Mouse (Mus musculus) midbrain, embryonic 13.5 days (tissue): Measurements from ENCODE around the gene Smim27. TPM values are rescaled to one million over a fixed set of nuclear protein-coding genes. Genes with fewer than 3 reads are reported as not detected.

Source experiments
- ATAC-seq: fragments of 200-750 bp; cut with Nextera tagmentation; 2 replicates; pipeline ENCODE4 v1.8.0; 2017; ENCODE audit warnings: mild to moderate bottlenecking, moderate TSS enrichment, moderate library complexity
- H3K27ac ChIP-seq: fragments of 300-500 bp; sonication (generic); 2 replicates; pipeline ENCODE4 v1.5.1; 2015; ENCODE audit warnings: inconsistent platforms, mild to moderate bottlenecking, moderate library complexity
- H3K27me3 ChIP-seq: fragments of 300-500 bp; sonication (generic); 2 replicates; pipeline ENCODE4 v1.6.1; 2015; ENCODE audit warnings: mild to moderate bottlenecking, inconsistent platforms
- H3K36me3 ChIP-seq: fragments of 300-500 bp; sonication (generic); 2 replicates; pipeline ENCODE4 v1.6.1; 2015; ENCODE audit warnings: mild to moderate bottlenecking, inconsistent platforms
- H3K4me1 ChIP-seq: fragments of 300-500 bp; sonication (generic); replicated peaks from 2 replicates; pipeline ENCODE4 v1.6.1; 2015; ENCODE audit warnings: inconsistent platforms
- H3K4me2 ChIP-seq: fragments of 300-500 bp; sonication (generic); replicated peaks from 2 replicates; pipeline ENCODE4 v1.6.1; 2015; ENCODE audit warnings: moderate library complexity, mild to moderate bottlenecking, inconsistent platforms
- H3K4me3 ChIP-seq: fragments of 300-500 bp; sonication (generic); replicated peaks from 2 replicates; pipeline ENCODE4 v1.5.1; 2015; ENCODE audit warnings: mild to moderate bottlenecking, inconsistent platforms
- H3K9ac ChIP-seq: fragments of 300-500 bp; sonication (generic); replicated peaks from 2 replicates; pipeline ENCODE4 v1.6.1; 2015; ENCODE audit warnings: mild to moderate bottlenecking, inconsistent platforms
- H3K9me3 ChIP-seq: fragments of 300-500 bp; sonication (generic); 2 replicates; pipeline ENCODE4 v1.6.1; 2016; ENCODE audit warnings: mild to moderate bottlenecking, inconsistent platforms
- WGBS: fragments of 180-500 bp; shearing (Covaris S2); methylation state at CpG from one replicate; pipeline ENCODE4 v1.1.7; 2015; 5-methylcytosine and 5-hydroxymethylcytosine counted together
- polyA plus RNA-seq: library from polyadenylated mRNA; unstranded; fragments of >200 nt; fragmentation: Nextera tagmentation; extraction: Ambion mirVana; gene quantifications from 2 replicates; pipeline ENCODE4 v1.2.1, GENCODE M21; 2015

Gene Smim27
- polyA plus RNA-seq, 1 experiment from 2014 or later: 20.9 TPM

DNA sequence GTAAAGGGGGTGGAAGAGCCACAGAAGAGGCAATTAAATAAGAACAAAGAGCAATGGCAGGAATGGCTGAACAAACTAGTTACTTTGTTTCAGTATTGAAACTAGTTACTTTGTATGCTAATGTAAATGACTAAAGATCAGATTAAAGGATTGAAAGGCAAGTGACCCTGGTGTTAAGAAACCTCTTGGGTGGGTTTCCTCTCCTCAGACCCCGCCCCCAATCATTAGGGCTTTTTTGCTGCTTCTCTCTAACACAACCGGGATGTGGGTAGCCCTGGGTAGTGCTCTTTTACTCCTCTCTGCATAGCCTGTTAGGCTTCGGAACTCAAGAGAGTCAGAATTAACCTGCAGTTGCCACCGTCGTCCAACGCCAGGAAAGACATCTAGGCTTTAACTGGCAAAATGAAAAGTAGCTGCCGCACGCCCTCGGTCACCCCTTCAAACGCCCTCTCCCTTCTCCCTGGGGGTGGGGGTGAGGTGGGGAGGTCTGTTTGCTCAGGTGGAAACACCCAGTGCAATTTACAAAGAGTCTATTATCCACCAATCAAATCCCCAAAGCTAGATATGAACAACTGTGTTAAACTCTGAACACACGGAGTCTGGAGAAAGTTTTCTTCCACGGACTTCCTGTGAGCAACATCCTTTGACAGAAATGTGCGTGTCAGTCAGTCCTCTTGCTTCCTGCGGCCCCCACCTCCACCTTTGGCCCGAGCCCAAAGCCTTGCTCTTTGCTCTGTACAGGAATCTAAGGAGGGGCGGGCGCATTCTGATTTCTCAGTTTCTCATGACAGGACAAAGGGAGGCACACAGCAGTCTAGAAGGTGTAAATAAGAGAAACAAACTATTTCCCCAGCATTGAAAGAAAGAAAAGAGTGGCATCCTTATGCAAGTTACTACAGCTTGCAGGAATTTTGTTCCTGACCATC, 30.6 kb upstream of the Smim27 start:
- no peak overlapping the region for H3K27ac ChIP-seq
- no peaks in the 10 kb centered on the region for H3K36me3 ChIP-seq
- no peaks in the 10 kb centered on the region; the same call in 1 of the 2 replicates for H3K27me3 ChIP-seq
- H3K4me1 ChIP-seq: peaks cover 19% of the 10 kb centered on the region
- H3K4me2 ChIP-seq: peak overlapping the region; percentile 78
- peak overlapping the region; percentile 64 for H3K9ac ChIP-seq
- whole genome bisulfite sequencing: 2% methylated on average over 17 of the region's 17 CpGs
- H3K4me3 ChIP-seq: peak overlapping the region; percentile 47
- peak; percentile 64 for ATAC-seq
- no peaks in the 10 kb centered on the region for H3K9me3 ChIP-seq

DNA sequence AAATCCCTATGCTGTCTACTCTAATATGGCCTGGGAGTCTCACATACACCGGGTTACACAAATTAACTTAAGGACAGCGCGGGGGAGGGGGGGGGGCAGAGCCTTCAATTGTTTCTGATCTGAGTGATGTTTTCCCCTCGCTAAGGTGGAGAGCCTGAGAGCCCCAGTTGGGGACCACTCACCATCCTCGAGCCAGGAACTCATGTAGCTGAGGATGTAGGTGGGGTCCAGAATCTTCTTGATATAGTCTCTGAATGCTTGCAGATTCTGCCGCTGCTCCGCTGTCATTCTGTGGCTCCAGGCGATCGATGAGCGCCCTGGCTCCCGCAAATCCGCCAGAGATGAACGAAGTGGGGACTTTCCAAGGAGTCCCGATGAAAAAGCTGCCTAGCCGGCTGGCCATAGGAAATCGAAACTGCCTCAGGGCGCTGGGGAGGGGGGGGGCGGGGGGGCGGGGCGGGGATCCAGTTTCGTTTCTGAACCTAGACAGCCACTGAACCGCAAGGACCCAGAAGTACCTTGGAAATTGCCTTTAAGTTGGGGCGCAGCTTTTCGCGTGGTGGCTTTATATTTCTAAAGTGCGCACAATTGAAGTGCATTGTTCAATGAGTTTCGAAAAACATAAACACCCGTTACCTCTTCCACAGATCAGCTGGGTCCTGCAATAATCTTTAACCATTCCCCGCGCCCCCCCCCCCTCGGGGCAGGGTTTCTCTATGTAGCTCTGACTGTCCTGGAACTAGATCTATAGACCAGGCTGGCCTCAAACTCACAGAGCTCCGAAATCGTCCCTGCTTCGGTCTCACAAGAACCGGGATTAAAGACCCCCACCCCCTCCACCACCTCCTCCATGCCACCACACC, 29.7 kb upstream of the Smim27 start, which contains the start of gene Ddx58:
Gene Ddx58, minus strand, starts transcription at position 420 of the 863 bp plus-strand sequence.
- WGBS: 4% methylated on average over 35 of the region's 35 CpGs
- peak within 1 kb of the TSS; percentile 78 for H3K4me2 ChIP-seq
- no peaks in the 10 kb centered on the region for H3K36me3 ChIP-seq
- H3K9me3 ChIP-seq: no peaks in the 10 kb centered on the region
- H3K9ac ChIP-seq: peak within 1 kb of the TSS; percentile 64
- peaks cover 19% of the 10 kb centered on the region for H3K4me1 ChIP-seq
- H3K27me3 ChIP-seq: no peaks in the 10 kb centered on the region; the same call in 1 of the 2 replicates
- H3K27ac ChIP-seq: no peak within 1 kb of the TSS
- ATAC-seq: peak; percentile 76
- H3K4me3 ChIP-seq: peak within 1 kb of the TSS; percentile 47

DNA sequence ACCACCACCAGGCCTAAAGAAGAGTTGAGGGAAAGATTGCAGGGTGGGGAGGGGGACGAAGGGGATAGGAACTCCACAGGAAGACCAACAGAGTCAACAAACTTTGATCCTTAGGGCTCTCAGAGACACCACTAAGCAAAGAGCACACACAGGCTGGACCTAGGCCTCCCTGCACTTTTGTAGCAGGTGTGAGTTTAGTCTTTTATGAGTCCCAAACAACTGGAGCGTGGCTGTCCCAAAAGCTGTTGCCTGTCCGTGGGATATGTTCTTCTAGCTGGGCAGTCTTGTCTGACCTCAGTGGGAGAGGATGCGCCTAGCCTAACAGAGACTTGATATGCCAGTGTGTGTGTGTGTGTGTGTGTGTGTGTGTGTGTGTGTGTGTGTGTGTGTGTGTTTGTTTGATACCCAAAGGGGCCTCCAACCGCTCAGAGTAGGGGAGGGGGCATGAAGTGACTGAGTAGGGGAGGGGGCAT, 29.1 kb upstream of the Smim27 start:
- peak overlapping the region; percentile 47 for H3K4me3 ChIP-seq
- H3K27me3 ChIP-seq: no peaks in the 10 kb centered on the region; the same call in 1 of the 2 replicates
- H3K4me2 ChIP-seq: peak overlapping the region; percentile 78
- peak; percentile 29; the same call in 1 of the 2 replicates for ATAC-seq
- 48% methylated on average over 5 of the region's 5 CpGs for WGBS
- no peaks in the 10 kb centered on the region for H3K9me3 ChIP-seq
- H3K4me1 ChIP-seq: peaks cover 19% of the 10 kb centered on the region
- H3K9ac ChIP-seq: no peak overlapping the region
- H3K27ac ChIP-seq: no peak overlapping the region
- H3K36me3 ChIP-seq: no peaks in the 10 kb centered on the region

DNA sequence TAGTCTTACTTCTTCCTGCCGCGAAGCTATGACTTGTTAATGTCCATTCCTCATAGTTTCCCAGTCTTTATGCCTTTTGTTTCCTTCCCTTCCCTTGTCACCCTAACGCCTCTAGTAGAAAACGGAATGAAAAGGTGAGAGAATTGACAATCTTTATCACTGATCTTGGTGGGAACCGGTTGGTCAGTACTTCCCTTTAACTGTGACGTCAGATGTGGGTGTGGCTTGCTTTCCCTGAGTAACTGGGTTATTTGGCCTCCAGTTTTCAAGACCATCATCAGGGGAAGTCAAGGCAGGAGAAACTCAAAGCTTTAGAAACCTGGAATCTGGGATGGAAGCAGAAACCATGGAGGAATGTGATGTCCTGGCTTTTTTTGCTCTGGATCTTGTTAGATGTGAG, 27.5 kb upstream of the Smim27 start:
- no peaks in the 10 kb centered on the region for H3K36me3 ChIP-seq
- no peak for ATAC-seq
- no peak overlapping the region for H3K9ac ChIP-seq
- WGBS: 57% methylated on average over 6 of the region's 6 CpGs
- H3K27ac ChIP-seq: no peak overlapping the region
- H3K4me2 ChIP-seq: no peak overlapping the region
- no peak overlapping the region for H3K4me3 ChIP-seq
- H3K4me1 ChIP-seq: peaks cover 19% of the 10 kb centered on the region
- no peaks in the 10 kb centered on the region for H3K9me3 ChIP-seq
- H3K27me3 ChIP-seq: no peaks in the 10 kb centered on the region; the same call in 1 of the 2 replicates

DNA sequence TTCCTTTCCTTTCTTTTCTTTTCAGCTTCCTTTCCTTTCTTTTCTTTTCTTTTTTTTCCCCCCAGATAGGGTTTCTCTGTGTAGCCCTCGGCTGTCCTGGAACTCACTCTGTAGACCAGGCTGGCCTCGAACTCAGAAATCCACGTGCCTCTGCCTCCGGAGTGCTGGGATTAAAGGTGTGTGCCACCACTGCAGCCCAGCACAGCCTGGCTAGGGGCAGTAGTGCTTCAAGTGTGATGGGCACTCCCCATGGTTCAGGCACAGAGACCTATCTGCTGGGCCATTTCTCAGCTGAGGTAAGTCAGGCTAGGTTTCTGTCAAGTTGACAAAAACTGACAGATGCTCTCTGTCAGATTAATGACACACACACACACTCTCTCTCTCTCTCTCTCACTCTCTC, 26.4 kb upstream of the Smim27 start:
- H3K4me3 ChIP-seq: no peak overlapping the region
- H3K4me1 ChIP-seq: peaks cover 19% of the 10 kb centered on the region
- WGBS: 83% methylated on average over 4 of the region's 4 CpGs
- H3K9ac ChIP-seq: no peak overlapping the region
- H3K9me3 ChIP-seq: no peaks in the 10 kb centered on the region
- H3K27me3 ChIP-seq: no peaks in the 10 kb centered on the region; the same call in 1 of the 2 replicates
- H3K27ac ChIP-seq: no peak overlapping the region
- no peak for ATAC-seq
- no peaks in the 10 kb centered on the region for H3K36me3 ChIP-seq
- no peak overlapping the region for H3K4me2 ChIP-seq

DNA sequence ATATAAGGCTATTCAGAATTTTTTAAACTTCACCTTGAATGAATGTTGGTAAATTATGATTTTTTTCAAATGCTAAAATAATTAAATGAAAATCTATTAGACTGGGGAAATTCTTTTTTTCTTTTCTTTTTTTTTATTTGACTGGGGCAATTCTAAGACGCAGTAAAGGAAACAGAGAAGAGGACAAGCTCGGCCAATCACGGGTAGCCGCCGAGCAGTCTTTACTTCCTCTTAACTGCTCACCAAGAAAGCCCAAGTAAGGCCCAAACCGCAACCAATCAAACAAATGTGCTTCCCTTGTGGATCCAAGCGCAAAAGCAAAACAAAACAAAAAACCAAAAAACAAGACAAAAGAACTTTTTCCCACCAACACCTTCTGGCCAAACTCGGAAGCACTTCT, 25.3 kb upstream of the Smim27 start:
- H3K9ac ChIP-seq: no peak overlapping the region
- H3K4me2 ChIP-seq: no peak overlapping the region
- no peaks in the 10 kb centered on the region for H3K9me3 ChIP-seq
- no peak overlapping the region for H3K27ac ChIP-seq
- peaks cover 12% of the 10 kb centered on the region for H3K4me1 ChIP-seq
- ATAC-seq: no peak
- WGBS: 85% methylated on average over 8 of the region's 8 CpGs
- H3K27me3 ChIP-seq: no peaks in the 10 kb centered on the region
- H3K4me3 ChIP-seq: no peak overlapping the region
- no peaks in the 10 kb centered on the region for H3K36me3 ChIP-seq

DNA sequence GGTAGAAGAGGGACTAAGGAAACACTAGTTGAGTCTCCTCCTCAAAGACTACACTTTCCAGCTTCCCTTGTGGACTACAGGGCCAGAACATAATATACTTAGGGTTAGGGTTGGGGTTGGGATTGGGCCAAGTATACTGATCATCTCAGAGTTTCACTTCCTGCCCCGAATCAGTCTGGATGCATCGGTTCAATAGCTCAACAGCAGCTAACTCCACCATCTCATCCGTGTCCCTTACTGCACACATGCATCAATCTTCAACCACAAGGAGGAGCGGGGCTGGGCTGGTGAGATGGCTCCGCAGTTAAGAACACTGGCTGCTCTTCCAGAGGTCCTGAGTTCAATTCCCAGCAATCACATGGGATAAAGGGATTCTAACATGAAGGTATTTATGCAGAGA, 18.4 kb upstream of the Smim27 start:
- H3K4me3 ChIP-seq: no peak overlapping the region
- no peak overlapping the region for H3K9ac ChIP-seq
- no peak for ATAC-seq
- H3K4me1 ChIP-seq: no peaks in the 10 kb centered on the region
- no peak overlapping the region for H3K27ac ChIP-seq
- H3K9me3 ChIP-seq: no peaks in the 10 kb centered on the region
- 90% methylated on average over 5 of the region's 5 CpGs for whole genome bisulfite sequencing
- H3K4me2 ChIP-seq: no peak overlapping the region
- H3K27me3 ChIP-seq: no peaks in the 10 kb centered on the region
- H3K36me3 ChIP-seq: no peaks in the 10 kb centered on the region

DNA sequence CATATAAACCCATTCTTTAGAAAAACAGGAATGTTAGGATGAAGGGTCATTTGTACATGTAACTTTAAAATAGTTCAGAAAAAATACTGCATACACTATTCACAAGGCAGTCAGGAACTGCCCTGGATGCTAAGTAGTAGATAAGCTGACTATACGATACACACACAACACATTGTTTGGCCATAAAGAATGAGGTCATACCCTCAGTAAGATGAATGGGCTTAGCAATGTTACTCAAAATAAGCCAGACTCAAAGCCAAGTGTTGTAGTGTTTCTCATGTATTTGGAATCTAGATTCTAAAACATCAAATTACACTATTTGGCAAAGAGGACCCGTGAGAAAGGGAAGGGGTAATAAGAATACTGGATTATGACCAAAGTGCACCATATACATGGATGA, 15.6 kb upstream of the Smim27 start:
- 80% methylated on average over 2 of the region's 2 CpGs for whole genome bisulfite sequencing
- Histone ChIP-seq H3K27me3 (no peaks in the 10 kb centered on the region), H3K36me3 (peaks cover 11% of the 10 kb centered on the region), H3K27ac (no peak overlapping the region), H3K9ac (no peak overlapping the region), H3K4me2 (no peak overlapping the region), H3K4me1 (no peaks in the 10 kb centered on the region), H3K4me3 (no peak overlapping the region), H3K9me3 (no peaks in the 10 kb centered on the region)
- ATAC-seq: no peak

DNA sequence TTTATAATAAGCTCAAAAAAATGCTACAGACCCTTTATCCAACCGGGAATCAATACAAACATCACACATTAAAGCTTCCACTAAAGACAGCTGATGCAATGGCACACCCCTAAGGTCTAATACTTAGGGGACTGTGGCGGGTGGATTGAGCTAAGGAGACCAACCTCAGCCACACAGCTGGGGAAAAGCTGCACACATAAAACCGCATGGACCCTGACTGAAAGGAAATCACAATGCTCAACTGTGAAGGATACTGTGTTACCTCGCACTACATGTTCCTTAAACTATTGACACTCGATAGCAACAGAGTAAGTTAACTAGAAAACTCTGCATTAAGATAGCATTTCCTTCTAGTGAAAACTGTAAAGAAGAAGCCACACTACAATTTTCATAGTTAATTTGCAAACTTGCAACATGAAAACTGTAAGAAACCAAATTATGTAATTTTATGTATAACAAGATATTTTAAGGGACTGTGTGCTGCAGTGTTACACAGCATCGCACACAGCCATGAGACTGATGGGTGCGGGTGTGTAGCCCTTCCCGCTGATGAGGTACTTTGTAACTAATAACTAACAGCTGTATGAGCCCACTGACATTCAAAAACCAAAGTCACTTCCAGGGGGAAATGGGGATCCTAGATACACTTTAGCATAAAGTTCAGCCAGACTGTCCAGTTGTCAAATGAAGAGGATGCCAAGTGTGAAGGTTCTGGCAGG, 14.8 kb upstream of the Smim27 start:
- WGBS: 91% methylated on average over 8 of the region's 8 CpGs

DNA sequence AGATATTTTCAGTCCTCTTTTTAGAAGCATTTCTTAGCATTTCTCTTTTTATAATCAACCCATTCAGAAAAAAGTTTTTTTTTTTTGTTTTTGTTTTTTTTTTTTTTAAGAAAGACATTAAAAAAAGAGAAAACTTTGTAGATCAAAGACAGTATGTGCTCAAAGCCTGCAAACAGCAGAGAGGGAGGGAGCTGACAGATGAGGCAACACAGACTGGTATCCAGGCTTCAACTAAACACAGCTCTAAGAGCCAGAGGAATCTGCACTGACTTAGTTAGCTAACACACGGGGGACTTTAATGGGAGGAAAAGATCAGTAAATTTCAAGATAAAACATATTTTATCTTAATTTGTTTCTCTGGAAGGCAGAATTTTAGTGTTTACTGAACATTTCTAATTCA, 5.1 kb upstream of the Smim27 start:
- H3K27me3 ChIP-seq: no peaks in the 10 kb centered on the region
- peaks cover 21% of the 10 kb centered on the region for H3K4me1 ChIP-seq
- ATAC-seq: no peak
- WGBS: 89% methylated on average over 1 of the region's 1 CpGs
- no peak overlapping the region for H3K4me2 ChIP-seq
- H3K36me3 ChIP-seq: peaks cover 35% of the 10 kb centered on the region
- no peak overlapping the region for H3K4me3 ChIP-seq
- no peaks in the 10 kb centered on the region for H3K9me3 ChIP-seq
- no peak overlapping the region for H3K9ac ChIP-seq
- H3K27ac ChIP-seq: no peak overlapping the region

More for the DNA sequence above, 14.8 kb upstream of the Smim27 start:
- H3K36me3 ChIP-seq: peaks cover 18% of the 10 kb centered on the region
- no peak overlapping the region for H3K27ac ChIP-seq
- no peak overlapping the region for H3K9ac ChIP-seq
- H3K4me2 ChIP-seq: no peak overlapping the region
- H3K9me3 ChIP-seq: no peaks in the 10 kb centered on the region
- no peak for ATAC-seq
- no peak overlapping the region for H3K4me3 ChIP-seq
- H3K27me3 ChIP-seq: no peaks in the 10 kb centered on the region
- no peaks in the 10 kb centered on the region for H3K4me1 ChIP-seq

DNA sequence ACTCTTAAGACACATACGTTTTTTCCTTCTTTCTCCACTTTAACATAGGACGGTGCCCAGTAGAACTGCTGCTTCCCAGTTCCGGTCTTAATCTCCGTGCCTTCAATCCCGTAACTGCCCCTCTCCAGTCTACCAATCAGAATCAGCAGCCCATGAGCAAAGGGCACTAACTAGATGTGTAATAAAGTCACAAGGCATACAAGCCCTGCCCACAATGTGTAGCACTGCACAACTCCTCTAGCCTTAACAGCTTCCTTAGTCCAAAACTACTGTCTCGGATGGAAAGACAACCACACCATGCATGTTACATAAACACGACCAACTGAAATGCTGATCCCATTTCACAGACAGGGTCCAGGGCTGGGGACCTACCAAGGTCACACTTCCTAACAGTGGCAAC, 1.7 kb upstream of the Smim27 start:
- Histone ChIP-seq H3K27ac (peak overlapping the region; percentile 88), H3K9ac (peak overlapping the region; percentile 88), H3K9me3 (no peaks in the 10 kb centered on the region), H3K4me2 (peak overlapping the region; percentile 91), H3K4me3 (peak overlapping the region; percentile 89), H3K27me3 (no peaks in the 10 kb centered on the region), H3K36me3 (peaks cover 5% of the 10 kb centered on the region), H3K4me1 (peaks cover 27% of the 10 kb centered on the region)
- ATAC-seq: no peak
- WGBS: 70% methylated on average over 7 of the region's 7 CpGs
